In the genomic region with DNA sequence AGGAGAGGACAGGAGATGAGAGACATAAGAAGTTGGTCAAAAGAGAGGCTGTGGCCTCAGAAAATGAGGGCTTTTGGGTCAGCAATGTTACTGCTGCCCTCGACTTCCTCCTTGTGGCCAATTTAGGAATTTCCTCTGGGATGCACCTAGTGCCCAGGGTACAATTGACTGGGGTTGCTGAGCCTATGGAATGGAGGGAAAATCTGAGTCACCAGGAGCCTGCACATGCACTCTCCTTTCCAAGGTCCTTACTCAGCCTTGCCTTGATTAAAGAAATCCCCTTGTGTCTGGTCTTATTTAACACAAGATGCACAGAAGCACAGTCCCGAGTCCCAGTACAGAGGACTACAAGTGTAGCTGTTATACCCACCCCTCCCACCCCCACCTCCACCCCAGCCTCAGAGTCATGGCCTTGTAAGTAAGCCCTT, we compare ENCODE assay signal across 8 mouse cellular contexts.
DNase-seq lines count a peak whose midpoint lies in the region; ATAC-seq and TF ChIP-seq lines count a peak whose summit lies in the region.

No protein-coding gene starts in this region.

- no peaks in the 10 kb centered on the region for H3K4me1 ChIP-seq in cortical plate, adult 2 months (ENCODE audit: control insufficient read depth, insufficient read depth, low read length)
- peaks cover 13% of the 10 kb centered on the region for H3K4me1 ChIP-seq in heart, embryonic 12.5 days (replicated peaks)
- no peaks in the 10 kb centered on the region; the same call in 1 of the 2 replicates for H3K4me1 ChIP-seq in kidney, postnatal 0 days (replicated peaks; ENCODE audit: insufficient read depth, low read length)
- H3K4me1 ChIP-seq in stomach, embryonic 16.5 days (ENCODE audit: control insufficient read depth, insufficient read depth, low read length) = 0 out of 2 replicates have a peak, but pooled peaks cover 6% of the 10 kb centered on the region

- no peak overlapping the region for H3K4me3 ChIP-seq in cortical plate, adult 2 months (ENCODE audit: insufficient read depth, low read length)
- H3K4me3 ChIP-seq in heart, embryonic 12.5 days = no peak overlapping the region
- H3K4me3 ChIP-seq in kidney, postnatal 0 days (replicated peaks; ENCODE audit: low read depth, low read length) = no peak overlapping the region
- no peak overlapping the region for H3K4me3 ChIP-seq in stomach, embryonic 16.5 days (replicated peaks; ENCODE audit: low read length)

- H3K4me2 ChIP-seq in heart, embryonic 12.5 days = no peak overlapping the region
- no peak overlapping the region for H3K4me2 ChIP-seq in kidney, postnatal 0 days (ENCODE audit: low read length)
- H3K4me2 ChIP-seq in stomach, embryonic 16.5 days (ENCODE audit: low read depth, low read length) = no peak overlapping the region

- peaks cover 2% of the 10 kb centered on the region; the same call in 1 of the 2 replicates for H3K36me3 ChIP-seq in heart, embryonic 12.5 days
- H3K36me3 ChIP-seq in kidney, postnatal 0 days (ENCODE audit: insufficient read depth, low read length) = no peaks in the 10 kb centered on the region
- H3K36me3 ChIP-seq in stomach, embryonic 16.5 days (ENCODE audit: control insufficient read depth, insufficient read depth, low read length) = no peaks in the 10 kb centered on the region

- H3K27me3 ChIP-seq in heart, embryonic 12.5 days (replicated peaks) = no peaks in the 10 kb centered on the region
- H3K27me3 ChIP-seq in kidney, postnatal 0 days (ENCODE audit: insufficient read depth, low read length) = no peaks in the 10 kb centered on the region
- H3K27me3 ChIP-seq in stomach, embryonic 16.5 days (ENCODE audit: control insufficient read depth, insufficient read depth, low read length) = no peaks in the 10 kb centered on the region

- WGBS in heart, embryonic 12.5 days = 43% methylated on average over 2 of the region's 2 CpGs
- 49% methylated on average over 2 of the region's 2 CpGs for WGBS in kidney, postnatal 0 days
- WGBS in stomach, embryonic 16.5 days = 47% methylated on average over 2 of the region's 2 CpGs

- no peak overlapping the region for H3K27ac ChIP-seq in cortical plate, adult 2 months (ENCODE audit: insufficient read depth, low read length)
- H3K27ac ChIP-seq in heart, embryonic 12.5 days (ENCODE audit: poor library complexity, severe bottlenecking) = 0 out of 2 replicates have a peak overlapping the region, but pooled peaks have one; percentile 22
- H3K27ac ChIP-seq in kidney, postnatal 0 days = no peak overlapping the region
- peak overlapping the region; percentile 22; the same call in 1 of the 2 replicates for H3K27ac ChIP-seq in stomach, embryonic 16.5 days (ENCODE audit: low read length)

- peak; percentile 17 to 33 for DNase-seq in urinary bladder, postnatal 36 days (ENCODE audit: low spot score in 2 of 2)
- DNase-seq in urinary bladder, adult 18-20 months (ENCODE audit: low spot score in 2 of 2) = no peak
- DNase-seq in kidney, postnatal 0 days (ENCODE audit: low spot score) = peak; percentile 76
- peak; percentile 78 for DNase-seq in lung, postnatal 36 days
- DNase-seq in spleen, adult 18-20 months = no peak

- TF ChIP-seq CTCF in cortical plate, adult 2 months (IDR thresholded peaks at IDR 0.05; ENCODE audit: extremely low read depth, insufficient read depth, low read length) = peak; percentile 61
- TF ChIP-seq CTCF in kidney, postnatal 0 days (IDR thresholded peaks at IDR 0.05; ENCODE audit: low read depth) = peak; percentile 85

- TF ChIP-seq POLR2A in cortical plate, adult 2 months (IDR thresholded peaks at IDR 0.05; ENCODE audit: extremely low read depth, insufficient read depth, low read length) = no peak

- no peak overlapping the region for H3K9ac ChIP-seq in heart, embryonic 12.5 days
- no peak overlapping the region for H3K9ac ChIP-seq in kidney, postnatal 0 days (ENCODE audit: low read depth, low read length)
- no peak overlapping the region for H3K9ac ChIP-seq in stomach, embryonic 16.5 days (ENCODE audit: low read length)

- peak; percentile 77 for ATAC-seq in heart, embryonic 12.5 days (ENCODE audit: insufficient number of reproducible peaks, low FRiP score)
- peak; percentile 68 for ATAC-seq in kidney, postnatal 0 days (replicated peaks; ENCODE audit: low FRiP score, low read depth)
- ATAC-seq in stomach, embryonic 16.5 days (ENCODE audit: insufficient read depth, low FRiP score) = peak; percentile 59; the same call in 1 of the 2 replicates

- no peaks in the 10 kb centered on the region for H3K9me3 ChIP-seq in heart, embryonic 12.5 days (replicated peaks)
- no peaks in the 10 kb centered on the region for H3K9me3 ChIP-seq in kidney, postnatal 0 days (replicated peaks; ENCODE audit: low read length)
- no peaks in the 10 kb centered on the region for H3K9me3 ChIP-seq in stomach, embryonic 16.5 days (replicated peaks; ENCODE audit: control insufficient read depth, low read length)

Comparison
In these comparisons a context has a peak if more than half of its experiments do, and no peak if none do; other contexts are left out.
1. DNase-seq: peak in urinary bladder, postnatal 36 days (2 of 2), kidney, postnatal 0 days (single experiment) and lung, postnatal 36 days (single experiment); none in urinary bladder, adult 18-20 months (0 of 2) and spleen, adult 18-20 months (0 of 2).
2. H3K27ac ChIP-seq: peak in heart, embryonic 12.5 days (single experiment) and stomach, embryonic 16.5 days (single experiment); none in cortical plate, adult 2 months (single experiment) and kidney, postnatal 0 days (single experiment).
3. Peak in every context shown above with its lines, with median percentiles within 50 percentile points of each other: ATAC-seq.